Comparison of ENCODE assay signal across 9 mouse cellular contexts in genomic region chr6:90808544-90808943, GRCm38 (mm10).
DNase-seq lines count a peak whose midpoint lies in the region; ATAC-seq and TF ChIP-seq lines count a peak whose summit lies in the region.
"Had no signal": no experiment of that assay in that cellular context is flagged by ENCODE, and none has a peak within 500 bp of the region (broad histone marks: within the 10 kb centered on the region; RNA-seq: fewer than 3 reads in every experiment).

No protein-coding gene starts in this region.

- ATAC-seq in stomach, postnatal 0 days (ENCODE audit: low FRiP score, low TSS enrichment) = no peak

- peak; percentile 60 to 67 for DNase-seq in cerebellum, adult 18-20 months
- no peak for DNase-seq in cerebellum, postnatal 14 days
- no peak for DNase-seq in testis, postnatal 10 days (ENCODE audit: low spot score)
- peak; percentile 20 for DNase-seq in induced T-regulatory cell, adult 2 months (ENCODE audit: low read depth)
- DNase-seq in stomach, postnatal 0 days (ENCODE audit: low spot score) = peak; percentile 36
- DNase-seq in MN1 (ENCODE audit: low spot score) = no peak
- DNase-seq in left cerebral cortex, adult 8-10 months (ENCODE audit: low spot score in 2 of 2) = no peak
- DNase-seq: liver, embryonic 13.5 days had no signal

- H3K36me3 ChIP-seq in testis, adult 2 months (ENCODE audit: control insufficient read depth, insufficient read depth, low read length) = no peaks in the 10 kb centered on the region
- no peaks in the 10 kb centered on the region for H3K36me3 ChIP-seq in stomach, postnatal 0 days (ENCODE audit: control insufficient read depth, insufficient read depth, low read length)
- H3K36me3 ChIP-seq: liver, embryonic 13.5 days had no signal

- no peak overlapping the region; the same call in 1 of the 2 replicates for H3K9ac ChIP-seq in stomach, postnatal 0 days (ENCODE audit: low read length)
- H3K9ac ChIP-seq: liver, embryonic 13.5 days had no signal

- 29% methylated on average over 5 of the region's 5 CpGs for WGBS in stomach, postnatal 0 days

- TF ChIP-seq POLR2A in testis, adult 2 months (IDR thresholded peaks at IDR 0.05; ENCODE audit: control insufficient read depth, low read depth, low read length) = no peak

- H3K4me1 ChIP-seq in testis, adult 2 months (ENCODE audit: control insufficient read depth, insufficient read depth, low read length) = peaks cover 5% of the 10 kb centered on the region
- H3K4me1 ChIP-seq in stomach, postnatal 0 days (replicated peaks; ENCODE audit: control insufficient read depth, insufficient read depth) = peaks cover 2% of the 10 kb centered on the region; the same call in 1 of the 2 replicates
- H3K4me1 ChIP-seq: liver, embryonic 13.5 days had no signal

- H3K4me3 ChIP-seq in testis, adult 2 months (ENCODE audit: control insufficient read depth, low read depth, low read length) = peak overlapping the region; percentile 49
- H3K4me3 ChIP-seq in stomach, postnatal 0 days (ENCODE audit: low read depth, low read length) = no peak overlapping the region
- H3K4me3 ChIP-seq: liver, embryonic 13.5 days had no signal

- no peak overlapping the region for H3K27ac ChIP-seq in testis, adult 2 months (ENCODE audit: control insufficient read depth, insufficient read depth, low read depth, low read length)
- H3K27ac ChIP-seq in stomach, postnatal 0 days (replicated peaks) = no peak overlapping the region
- H3K27ac ChIP-seq: liver, embryonic 13.5 days had no signal

- no peaks in the 10 kb centered on the region for H3K27me3 ChIP-seq in testis, adult 2 months (ENCODE audit: control insufficient read depth, insufficient read depth, low read length)
- no peaks in the 10 kb centered on the region; the same call in 1 of the 2 replicates for H3K27me3 ChIP-seq in stomach, postnatal 0 days (ENCODE audit: control insufficient read depth, insufficient read depth, low read length)

- TF ChIP-seq CTCF in testis, adult 2 months (IDR thresholded peaks at IDR 0.05; ENCODE audit: control insufficient read depth, insufficient read depth, insufficient replicate concordance, low read depth, low read length) = no peak
- no peak for TF ChIP-seq CTCF in stomach, postnatal 0 days (IDR thresholded peaks at IDR 0.05; ENCODE audit: low read depth)

- TF ChIP-seq EP300 in stomach, postnatal 0 days (optimal IDR thresholded peaks at IDR 0.05) = no peak

- no peaks in the 10 kb centered on the region for H3K9me3 ChIP-seq in stomach, postnatal 0 days (ENCODE audit: control insufficient read depth, low read length)
- H3K9me3 ChIP-seq: liver, embryonic 13.5 days had no signal

- H3K4me2 ChIP-seq in stomach, postnatal 0 days (replicated peaks; ENCODE audit: low read depth) = no peak overlapping the region
- H3K4me2 ChIP-seq: liver, embryonic 13.5 days had no signal

Comparison
In these comparisons a context has a peak if more than half of its experiments do, and no peak if none do; other contexts are left out.
1. DNase-seq: peak in cerebellum, adult 18-20 months (2 of 2), induced T-regulatory cell, adult 2 months (single experiment) and stomach, postnatal 0 days (single experiment); none in cerebellum, postnatal 14 days (0 of 2), testis, postnatal 10 days (single experiment), MN1 (single experiment) and left cerebral cortex, adult 8-10 months (0 of 2).